Mouse (Mus musculus) ES-Bruce4 (cell line): ENCODE measurements around the gene Zfp654.

ENCODE experiments used
- CTCF ChIP-seq: IDR thresholded peaks from one replicate; pipeline ENCODE4 v1.8.1; 2011; ENCODE audit warnings: low read depth, low read length
- EP300 ChIP-seq: IDR thresholded peaks from 2 replicates; pipeline ENCODE4 v1.6.1; 2011; ENCODE audit warnings: low read depth, low read length; ENCODE audit not compliant: insufficient read depth
- POLR2A ChIP-seq: IDR thresholded peaks from one replicate; pipeline ENCODE4 v1.8.1; 2011; ENCODE audit warnings: low read length; ENCODE audit not compliant: insufficient read depth

DNA sequence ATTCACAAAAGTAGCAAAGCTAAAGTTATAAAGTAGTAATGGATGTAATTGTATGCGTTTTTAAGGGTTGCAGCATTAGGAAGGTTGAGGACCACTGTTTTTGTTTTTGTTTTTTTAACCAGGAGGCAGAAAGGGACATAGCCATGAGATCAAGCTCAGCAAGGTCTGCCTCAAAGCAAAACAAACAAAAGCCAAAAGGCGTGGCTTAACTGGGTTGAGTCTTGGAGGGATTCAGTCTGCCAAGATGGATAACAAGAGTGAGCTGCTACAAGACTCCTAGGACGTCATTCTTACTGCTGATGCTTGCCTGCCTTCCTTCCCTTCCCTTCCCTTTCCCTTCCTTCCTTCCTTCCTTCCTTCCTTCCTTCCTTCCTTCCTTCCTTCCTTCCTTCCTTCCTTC is 20.8 kb upstream of the Zfp654 start:
- TF ChIP-seq EP300 (no peak), POLR2A (no peak), CTCF (no peak)
